Mouse (Mus musculus) ES-Bruce4 (cell line): Measurements from ENCODE around the gene Ldhd.

Experiments
- CTCF ChIP-seq: IDR thresholded peaks from one replicate; pipeline ENCODE4 v1.8.1; 2011; ENCODE audit warnings: low read depth, low read length
- EP300 ChIP-seq: IDR thresholded peaks from 2 replicates; pipeline ENCODE4 v1.6.1; 2011; ENCODE audit warnings: low read depth, low read length; ENCODE audit not compliant: insufficient read depth
- POLR2A ChIP-seq: IDR thresholded peaks from one replicate; pipeline ENCODE4 v1.8.1; 2011; ENCODE audit warnings: low read length; ENCODE audit not compliant: insufficient read depth

- TF ChIP-seq CTCF (no peak), POLR2A (no peak), EP300 (no peak)
These were observed 49.9 kb downstream of the Ldhd start for GRCm38 (mm10) chr8:111580306-111580705.
